Mouse (Mus musculus) cerebellum, adult 2 months (tissue): ENCODE data around the gene Tmem8b.

Experiments
- CTCF ChIP-seq: fragments of 200-500 bp; IDR thresholded peaks from 2 replicates; pipeline ENCODE4 v1.5.1; 2011; ENCODE audit warnings: low read depth, mild to moderate bottlenecking, control low read depth, low read length, moderate library complexity, borderline replicate concordance; ENCODE audit not compliant: insufficient read depth
- POLR2A ChIP-seq: fragments of 200-500 bp; IDR thresholded peaks from 2 replicates; pipeline ENCODE4 v1.6.1; 2011; ENCODE audit warnings: low read length, control low read depth, borderline replicate concordance; ENCODE audit not compliant: insufficient read depth

- TF ChIP-seq CTCF (no peak), POLR2A (no peak)
Measured at GRCm38 (mm10) chr4:43728576-43728954, 59.8 kb downstream of the Tmem8b start.
